Mouse (Mus musculus) neural tube, embryonic 14.5 days (tissue): ENCODE data around the gene Sez6l. TPM values are rescaled to one million over a fixed set of nuclear protein-coding genes. Genes with fewer than 3 reads are reported as not detected.

Source experiments
- ATAC-seq: fragments of 200-750 bp; cut with Nextera tagmentation; 2 replicates; pipeline ENCODE4 v1.8.0; 2017; ENCODE audit warnings: low read depth, mild to moderate bottlenecking, moderate TSS enrichment, moderate library complexity
- H3K27ac ChIP-seq: fragments of 300-500 bp; sonication (generic); 2 replicates; pipeline ENCODE4 v1.5.1; 2014; ENCODE audit warnings: low read depth, mild to moderate bottlenecking, control low read depth, low read length, moderate library complexity, mixed read lengths
- H3K27me3 ChIP-seq: fragments of 300-500 bp; sonication (generic); 2 replicates; pipeline ENCODE4 v1.6.1; 2014; ENCODE audit warnings: low read length; ENCODE audit not compliant: control insufficient read depth, insufficient read depth
- H3K36me3 ChIP-seq: fragments of 300-500 bp; sonication (generic); 2 replicates; pipeline ENCODE4 v1.6.1; 2014; ENCODE audit warnings: low read length, mixed read lengths; ENCODE audit not compliant: control insufficient read depth, insufficient read depth
- H3K4me1 ChIP-seq: fragments of 300-500 bp; sonication (generic); 2 replicates; pipeline ENCODE4 v1.6.1; 2014; ENCODE audit warnings: low read length; ENCODE audit not compliant: control insufficient read depth, insufficient read depth
- H3K4me2 ChIP-seq: fragments of 300-500 bp; sonication (generic); 2 replicates; pipeline ENCODE4 v1.6.1; 2014; ENCODE audit warnings: mild to moderate bottlenecking, low read depth, low read length, control low read depth
- H3K4me3 ChIP-seq: fragments of 300-500 bp; sonication (generic); 2 replicates; pipeline ENCODE4 v1.5.1; 2014; ENCODE audit warnings: low read depth, low read length, control low read depth, mixed read lengths
- H3K9ac ChIP-seq: fragments of 300-500 bp; sonication (generic); replicated peaks from 2 replicates; pipeline ENCODE4 v1.6.1; 2014; ENCODE audit warnings: low read depth, mild to moderate bottlenecking, control low read depth, low read length, mixed read lengths
- H3K9me3 ChIP-seq: fragments of 300-500 bp; sonication (generic); 2 replicates; pipeline ENCODE4 v1.6.1; 2016; ENCODE audit warnings: low read length; ENCODE audit not compliant: control insufficient read depth
- WGBS: fragments of 180-500 bp; shearing (Covaris S2); extraction: QIAGEN DNeasy Blood & Tissue Kit; methylation state at CpG from one replicate; pipeline ENCODE4 v1.1.7; 2014; 5-methylcytosine and 5-hydroxymethylcytosine counted together
- polyA plus RNA-seq: library from polyadenylated mRNA; unstranded; fragments of >200 nt; fragmentation: Nextera tagmentation; extraction: Ambion mirVana; gene quantifications from 2 replicates; pipeline ENCODE4 v1.2.1, GENCODE M21; 2014

Sez6l gene
- polyA plus RNA-seq, 1 experiment from 2014 or later, result 30.4 TPM

DNA sequence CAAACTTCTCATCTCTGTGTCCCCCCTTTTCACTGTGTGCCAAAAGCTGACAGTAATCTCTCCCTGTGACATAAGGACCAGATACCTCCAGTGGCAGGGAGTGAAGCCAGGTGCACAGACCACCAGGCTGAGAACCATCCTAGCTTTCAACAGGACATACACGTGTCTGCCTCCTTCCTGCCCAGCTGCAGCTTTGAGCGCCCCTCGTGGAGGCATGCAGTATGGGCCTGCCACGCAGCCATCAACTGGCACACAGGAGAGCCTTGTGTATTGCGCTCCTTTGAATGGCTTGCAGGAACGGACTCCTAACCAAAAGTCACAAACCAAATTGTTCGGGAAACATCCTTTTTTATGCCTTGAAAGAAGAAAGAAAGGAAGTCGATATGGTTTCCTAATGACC lies 3.1 kb downstream of the Sez6l start:
- WGBS, result 7% methylated on average over 8 of the region's 8 CpGs
- H3K9me3 ChIP-seq, result no peaks in the 10 kb centered on the region
- peak overlapping the region; percentile 77 for H3K4me3 ChIP-seq
- peak overlapping the region; percentile 88; the same call in 1 of the 2 replicates for H3K4me2 ChIP-seq
- H3K27me3 ChIP-seq, result no peaks in the 10 kb centered on the region
- ATAC-seq, result peak; percentile 42; the same call in 1 of the 2 replicates
- peaks cover 17% of the 10 kb centered on the region for H3K4me1 ChIP-seq
- no peaks in the 10 kb centered on the region for H3K36me3 ChIP-seq
- no peak overlapping the region for H3K27ac ChIP-seq
- H3K9ac ChIP-seq, result no peak overlapping the region

DNA sequence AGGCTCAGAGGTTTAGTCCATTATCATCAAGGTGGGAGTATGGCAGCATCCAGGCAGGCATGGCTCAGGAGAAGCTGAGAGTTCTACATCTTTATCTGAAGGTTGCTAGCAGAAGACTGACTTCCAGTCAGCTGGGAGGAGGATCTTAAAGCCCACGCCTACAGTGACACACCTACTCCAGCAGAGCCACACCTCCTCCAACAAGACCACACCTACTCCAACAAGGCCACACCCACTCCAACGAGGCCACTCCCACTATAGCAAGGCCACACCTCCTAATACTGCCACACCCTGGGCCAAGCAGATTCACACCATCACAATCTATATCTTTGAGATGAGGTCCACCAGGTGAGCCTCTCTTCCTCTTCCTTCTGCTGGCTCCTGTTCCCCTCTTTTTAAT lies 4.8 kb downstream of the Sez6l start:
- H3K9ac ChIP-seq, result no peak overlapping the region
- H3K4me3 ChIP-seq, result no peak overlapping the region
- no peak overlapping the region for H3K27ac ChIP-seq
- peaks cover 9% of the 10 kb centered on the region for H3K4me1 ChIP-seq
- 53% methylated on average over 2 of the region's 2 CpGs for WGBS
- H3K36me3 ChIP-seq, result no peaks in the 10 kb centered on the region
- H3K4me2 ChIP-seq, result no peak overlapping the region
- no peak for ATAC-seq
- H3K27me3 ChIP-seq, result no peaks in the 10 kb centered on the region
- no peaks in the 10 kb centered on the region for H3K9me3 ChIP-seq

DNA sequence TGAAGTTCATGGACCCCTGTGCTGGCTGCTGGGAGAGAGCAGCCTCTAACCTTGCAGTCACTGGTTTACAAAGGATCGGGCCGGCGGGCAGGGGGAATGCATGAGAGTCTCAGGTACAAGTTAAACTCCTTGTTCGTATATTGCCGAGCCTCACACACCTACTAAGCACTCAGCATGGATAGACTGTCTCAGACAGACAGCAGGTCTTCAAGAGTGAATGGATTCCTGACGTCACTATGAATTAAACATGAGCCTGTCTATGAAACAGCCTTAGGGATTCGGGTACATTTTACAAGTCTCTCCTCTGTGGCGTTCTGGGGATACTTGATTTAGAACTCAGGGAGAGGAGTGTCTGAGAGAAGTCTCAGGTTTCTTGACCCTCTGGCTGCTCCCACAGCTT lies 11.5 kb downstream of the Sez6l start:
- no peaks in the 10 kb centered on the region for H3K36me3 ChIP-seq
- no peak overlapping the region for H3K4me3 ChIP-seq
- 0 out of 2 replicates have a peak overlapping the region, but pooled peaks have one; percentile 13 for H3K27ac ChIP-seq
- no peak overlapping the region for H3K9ac ChIP-seq
- no peaks in the 10 kb centered on the region for H3K27me3 ChIP-seq
- H3K9me3 ChIP-seq, result no peaks in the 10 kb centered on the region
- no peak for ATAC-seq
- 38% methylated on average over 8 of the region's 8 CpGs for WGBS
- peaks cover 40% of the 10 kb centered on the region for H3K4me1 ChIP-seq
- H3K4me2 ChIP-seq, result no peak overlapping the region

DNA sequence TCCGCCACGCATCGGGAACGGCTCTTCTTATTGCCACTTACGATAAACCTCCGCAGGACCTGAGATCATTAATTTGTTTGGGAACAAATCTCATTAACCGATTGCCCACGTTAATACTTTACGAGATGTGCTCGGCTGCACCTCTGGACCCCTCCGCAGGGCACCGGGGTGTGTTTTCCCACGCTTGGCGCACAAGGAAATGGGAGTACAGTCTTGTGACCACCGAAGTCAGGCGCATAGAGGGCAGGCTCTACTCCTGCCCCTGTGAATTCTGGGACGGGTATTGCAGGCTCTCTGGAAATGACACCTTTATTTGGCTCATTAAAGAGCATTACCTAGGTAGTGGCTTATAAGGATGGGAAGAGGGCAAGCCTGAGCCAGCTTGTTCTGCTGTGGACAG lies 11.9 kb downstream of the Sez6l start:
- 64% methylated on average over 17 of the region's 17 CpGs for WGBS

DNA sequence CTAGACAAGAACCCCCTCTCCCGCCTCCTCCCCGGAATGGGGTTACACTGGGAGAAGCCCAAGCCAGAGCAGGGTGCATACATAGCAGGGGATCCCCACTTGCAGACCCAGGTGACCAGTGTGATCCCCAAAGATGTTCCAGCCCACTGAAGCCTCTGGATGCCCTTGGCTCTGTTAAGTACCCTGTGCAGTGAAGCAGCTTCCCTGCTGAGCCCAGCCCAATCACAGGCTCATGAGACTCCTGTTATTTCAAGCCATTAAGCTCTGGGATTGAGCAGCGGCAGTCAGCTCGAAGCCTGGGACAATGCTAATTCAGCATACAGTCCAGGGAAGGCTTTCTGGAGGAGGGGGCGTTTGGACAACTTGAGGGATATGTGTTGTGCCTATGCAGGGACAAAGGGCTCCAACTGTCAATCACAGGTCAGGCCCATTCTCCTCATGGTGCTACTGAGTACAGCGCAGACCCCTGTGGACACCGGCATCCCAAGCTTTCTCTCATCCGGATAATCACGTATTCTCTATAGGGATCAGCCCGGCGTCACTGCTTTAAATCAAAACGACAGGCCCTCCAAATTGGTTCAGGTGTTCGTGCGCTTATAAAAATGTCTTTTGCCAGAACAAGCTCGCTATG lies 16.0 kb downstream of the Sez6l start:
- H3K27ac ChIP-seq, result peak overlapping the region; percentile 56
- WGBS, result 24% methylated on average over 15 of the region's 15 CpGs
- H3K36me3 ChIP-seq, result no peaks in the 10 kb centered on the region
- H3K4me2 ChIP-seq, result no peak overlapping the region
- peak; percentile 52 for ATAC-seq
- no peak overlapping the region for H3K9ac ChIP-seq
- no peaks in the 10 kb centered on the region for H3K9me3 ChIP-seq
- H3K4me1 ChIP-seq, result peaks cover 43% of the 10 kb centered on the region
- no peaks in the 10 kb centered on the region for H3K27me3 ChIP-seq
- H3K4me3 ChIP-seq, result no peak overlapping the region

More for the DNA sequence above, 11.9 kb downstream of the Sez6l start:
- Histone ChIP-seq H3K9ac (no peak overlapping the region), H3K27me3 (no peaks in the 10 kb centered on the region), H3K4me3 (no peak overlapping the region), H3K9me3 (no peaks in the 10 kb centered on the region), H3K4me2 (no peak overlapping the region), H3K27ac (no peak overlapping the region), H3K36me3 (no peaks in the 10 kb centered on the region), H3K4me1 (peaks cover 40% of the 10 kb centered on the region)
- ATAC-seq, result no peak

DNA sequence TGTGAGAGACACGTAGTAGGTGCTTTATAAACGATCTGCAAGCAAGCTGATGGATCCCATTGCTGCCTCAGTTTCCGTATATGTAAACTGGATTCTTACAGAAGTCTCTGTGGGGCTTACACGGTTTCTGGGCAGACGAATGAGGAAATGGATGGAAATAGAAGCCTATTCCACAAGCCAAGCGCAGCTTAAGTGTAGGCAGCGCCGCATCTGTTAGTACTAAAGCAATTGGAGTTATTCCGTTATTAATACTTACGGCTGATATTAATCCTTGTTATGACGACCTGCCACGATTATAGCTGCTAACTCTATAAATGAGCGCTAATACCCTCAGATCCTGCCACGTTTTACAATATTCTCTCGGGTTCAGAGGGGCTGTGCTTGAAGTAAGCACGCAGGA lies 16.8 kb downstream of the Sez6l start:
- no peak overlapping the region for H3K4me3 ChIP-seq
- H3K36me3 ChIP-seq, result no peaks in the 10 kb centered on the region
- no peaks in the 10 kb centered on the region for H3K27me3 ChIP-seq
- no peak overlapping the region for H3K9ac ChIP-seq
- no peak overlapping the region for H3K27ac ChIP-seq
- H3K4me2 ChIP-seq, result no peak overlapping the region
- WGBS, result 66% methylated on average over 16 of the region's 16 CpGs
- H3K9me3 ChIP-seq, result no peaks in the 10 kb centered on the region
- H3K4me1 ChIP-seq, result peaks cover 34% of the 10 kb centered on the region
- ATAC-seq, result no peak

DNA sequence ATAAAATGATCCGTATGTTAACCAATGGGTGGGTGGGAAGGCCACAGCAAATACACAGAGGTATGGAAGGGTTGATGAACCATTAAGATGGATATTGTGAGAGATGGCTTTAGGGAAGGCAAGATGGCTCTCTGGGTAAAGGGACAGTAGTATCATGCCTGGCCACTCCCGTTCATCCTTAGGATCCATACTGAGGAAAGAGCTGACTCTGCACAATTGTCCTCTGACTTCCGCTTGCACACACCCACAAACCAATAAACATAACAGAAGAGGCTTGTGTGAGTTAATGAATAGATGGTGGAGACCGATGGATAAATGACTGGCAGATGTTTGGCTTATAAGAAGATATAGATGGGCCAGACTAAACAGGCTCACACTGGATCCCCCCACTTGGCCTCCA lies 19.6 kb downstream of the Sez6l start:
- no peak overlapping the region for H3K27ac ChIP-seq
- H3K36me3 ChIP-seq, result no peaks in the 10 kb centered on the region
- peaks cover 29% of the 10 kb centered on the region for H3K4me1 ChIP-seq
- H3K27me3 ChIP-seq, result no peaks in the 10 kb centered on the region
- no peak overlapping the region for H3K9ac ChIP-seq
- ATAC-seq, result no peak
- H3K4me3 ChIP-seq, result no peak overlapping the region
- H3K4me2 ChIP-seq, result no peak overlapping the region
- H3K9me3 ChIP-seq, result no peaks in the 10 kb centered on the region
- WGBS, result 73% methylated on average over 4 of the region's 4 CpGs

DNA sequence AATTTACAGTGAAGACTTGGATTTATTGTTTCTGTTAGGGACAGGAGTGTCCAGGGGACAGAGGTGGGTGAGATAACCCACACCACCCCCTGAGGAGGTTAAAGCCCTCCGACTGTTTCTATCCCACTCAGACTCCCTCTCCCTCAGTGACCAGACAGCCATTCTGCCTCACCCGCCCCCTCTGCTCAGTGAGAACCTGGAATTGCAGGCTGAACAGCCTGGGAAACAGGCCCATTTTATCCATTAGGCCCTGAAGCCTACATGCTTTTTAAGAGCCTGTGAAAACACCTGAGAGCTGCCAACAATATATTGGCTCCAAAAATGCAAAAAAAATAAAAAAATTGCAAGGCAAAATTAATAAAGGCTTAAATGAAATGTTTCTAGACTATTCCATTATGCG lies 20.3 kb downstream of the Sez6l start:
- Histone ChIP-seq H3K4me2 (no peak overlapping the region), H3K36me3 (no peaks in the 10 kb centered on the region), H3K27me3 (no peaks in the 10 kb centered on the region), H3K27ac (no peak overlapping the region), H3K9ac (no peak overlapping the region), H3K4me3 (no peak overlapping the region), H3K4me1 (peaks cover 29% of the 10 kb centered on the region), H3K9me3 (no peaks in the 10 kb centered on the region)
- ATAC-seq, result no peak
- WGBS, result 65% methylated on average over 3 of the region's 3 CpGs

DNA sequence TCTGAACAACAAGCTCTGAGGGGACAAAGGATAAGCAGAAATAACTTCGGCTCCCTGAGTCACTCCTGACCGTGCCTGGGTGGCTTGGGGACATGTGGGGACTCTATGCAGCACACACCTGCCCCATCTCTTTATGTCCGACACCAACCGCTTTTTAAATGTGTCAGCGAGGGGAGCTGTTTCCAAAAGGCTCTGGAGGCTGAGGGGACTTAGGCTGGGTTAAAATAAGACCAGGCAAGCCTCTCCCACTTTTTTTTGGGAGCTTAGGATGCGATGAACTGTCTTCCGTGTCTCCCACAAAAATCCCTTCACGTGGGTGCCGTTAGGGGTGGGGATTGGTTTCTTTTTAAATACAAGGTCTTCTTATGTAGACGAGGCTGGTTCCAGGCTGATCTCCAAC lies 22.5 kb downstream of the Sez6l start:
- Histone ChIP-seq H3K4me1 (peaks cover 38% of the 10 kb centered on the region), H3K9me3 (no peaks in the 10 kb centered on the region), H3K9ac (no peak overlapping the region), H3K27ac (no peak overlapping the region), H3K36me3 (no peaks in the 10 kb centered on the region), H3K4me3 (no peak overlapping the region), H3K27me3 (no peaks in the 10 kb centered on the region), H3K4me2 (no peak overlapping the region)
- no peak for ATAC-seq
- 71% methylated on average over 10 of the region's 10 CpGs for WGBS
